Mouse (Mus musculus) mesoderm, embryonic 11.5 days (tissue): ENCODE results near the gene Efna5.

Source experiments
- DNase-seq: peaks from one replicate; pipeline ENCODE4 v3.0.0-alpha.2; 2012; ENCODE audit warnings: low read depth, low spot score

Gene Efna5

GRCm38 (mm10) chr17:62853741-62854140 is 27.4 kb downstream of the Efna5 start:
- no peak for DNase-seq

DNA sequence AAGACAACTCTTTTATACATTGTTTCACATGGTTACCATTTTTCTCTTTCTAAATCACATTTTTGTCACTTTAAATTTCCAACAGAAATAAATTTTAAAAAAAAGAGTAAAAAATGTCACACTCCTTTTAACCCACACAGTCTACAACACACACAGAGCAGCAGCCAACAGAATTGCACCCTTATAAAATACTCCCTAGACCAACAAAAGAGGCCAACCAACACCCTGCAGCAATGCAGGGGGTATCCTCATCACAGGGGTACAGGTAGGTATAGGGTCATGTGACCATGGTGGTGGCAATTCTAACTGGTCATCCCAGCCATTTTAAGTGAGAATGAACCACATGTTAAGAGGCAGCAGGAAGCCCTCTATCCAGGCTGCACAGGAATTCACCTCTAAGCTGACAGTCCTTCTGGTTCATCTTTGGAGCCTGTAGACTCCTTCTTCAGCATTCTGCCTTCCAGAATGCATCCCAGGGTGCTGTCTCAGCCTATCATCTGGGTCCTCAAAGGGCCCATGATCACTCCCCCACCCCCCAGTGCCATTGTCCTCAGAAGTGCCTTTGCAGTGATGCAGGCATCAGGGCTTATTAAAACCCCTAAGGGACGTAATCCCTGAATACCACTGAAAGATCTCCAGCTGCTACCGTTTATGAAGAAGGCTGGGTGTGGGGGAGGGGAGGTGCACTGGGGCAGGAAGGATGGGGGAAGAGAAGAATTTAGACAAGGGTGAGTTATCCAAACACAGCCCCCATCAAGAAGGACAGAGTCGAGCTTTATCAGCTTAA is 28.1 kb downstream of the Efna5 start:
- peak; percentile 72 for DNase-seq

GRCm38 (mm10) chr17:62851268-62851667 is 29.8 kb downstream of the Efna5 start:
- peak; percentile 39 for DNase-seq

- DNase-seq = no peak
Observed at GRCm38 (mm10) chr17:62850603-62851002, 30.5 kb downstream of the Efna5 start.

- no peak for DNase-seq
Observed at GRCm38 (mm10) chr17:62849676-62850075, 31.4 kb downstream of the Efna5 start.

DNA sequence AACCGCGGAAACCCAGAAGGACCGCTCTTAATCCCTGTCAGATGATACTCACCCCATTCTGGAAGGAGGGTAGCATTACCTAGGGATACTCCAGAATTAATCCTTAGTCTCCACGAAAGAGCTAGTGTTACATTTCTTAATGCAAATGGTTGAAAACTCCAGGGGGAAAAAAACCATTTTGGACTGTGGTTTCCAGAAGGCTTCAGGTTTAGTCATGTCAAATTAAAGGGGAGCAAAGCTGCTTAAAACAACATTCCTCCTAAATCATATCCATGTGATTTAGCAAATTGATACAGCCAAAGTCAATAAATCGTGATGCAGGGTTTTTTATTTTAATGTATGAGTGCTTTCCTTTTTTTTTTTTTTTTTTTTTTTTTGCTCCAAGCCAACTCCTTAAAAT is 35.5 kb downstream of the Efna5 start:
- DNase-seq = no peak

- DNase-seq = no peak
Observed at GRCm38 (mm10) chr17:62844329-62844728, 36.8 kb downstream of the Efna5 start.

- DNase-seq = no peak
Observed at GRCm38 (mm10) chr17:62837336-62837735, 43.8 kb downstream of the Efna5 start.

GRCm38 (mm10) chr17:62836598-62837106 is 44.5 kb downstream of the Efna5 start:
- DNase-seq = no peak

GRCm38 (mm10) chr17:62832550-62833127 is 48.5 kb downstream of the Efna5 start:
- DNase-seq = no peak

DNA sequence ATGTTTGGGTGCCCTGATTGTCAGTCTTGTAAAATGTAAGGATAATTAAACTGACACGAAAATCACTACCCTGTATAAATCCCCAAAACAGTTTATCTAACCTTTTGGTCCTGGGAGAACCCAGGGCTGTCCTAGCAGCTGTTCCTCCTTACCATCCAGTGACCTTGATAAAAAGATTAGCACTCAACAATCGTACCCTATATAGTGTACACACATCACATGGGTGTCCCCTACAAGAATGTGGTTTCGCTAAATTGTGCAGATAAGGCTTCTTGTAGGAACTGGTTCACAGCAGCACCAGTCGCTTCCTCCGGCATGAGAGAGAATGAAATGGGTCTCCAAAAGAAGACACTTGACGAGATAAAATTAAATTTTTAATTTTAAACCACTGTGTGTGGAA is 53.6 kb downstream of the Efna5 start:
- DNase-seq = no peak

DNA sequence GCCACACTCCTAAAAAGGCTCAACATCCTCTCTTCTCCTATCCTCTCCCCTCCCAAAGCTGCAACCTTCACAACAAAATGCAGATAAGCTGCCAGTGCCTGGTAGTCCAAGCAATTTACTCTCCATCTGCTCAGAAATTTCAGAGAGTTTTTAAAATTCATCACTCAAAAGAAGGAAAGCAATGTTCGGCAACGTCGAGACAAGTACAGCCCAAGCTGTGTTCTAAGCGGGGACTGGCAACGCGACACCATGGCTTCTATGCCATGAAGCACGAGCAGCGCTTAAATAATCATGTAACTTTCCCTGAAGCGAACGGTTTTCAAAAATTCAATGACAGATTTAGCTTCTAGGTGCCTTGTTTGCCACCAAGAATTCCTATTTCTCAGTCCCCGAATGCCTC is 59.9 kb downstream of the Efna5 start:
- no peak for DNase-seq

DNA sequence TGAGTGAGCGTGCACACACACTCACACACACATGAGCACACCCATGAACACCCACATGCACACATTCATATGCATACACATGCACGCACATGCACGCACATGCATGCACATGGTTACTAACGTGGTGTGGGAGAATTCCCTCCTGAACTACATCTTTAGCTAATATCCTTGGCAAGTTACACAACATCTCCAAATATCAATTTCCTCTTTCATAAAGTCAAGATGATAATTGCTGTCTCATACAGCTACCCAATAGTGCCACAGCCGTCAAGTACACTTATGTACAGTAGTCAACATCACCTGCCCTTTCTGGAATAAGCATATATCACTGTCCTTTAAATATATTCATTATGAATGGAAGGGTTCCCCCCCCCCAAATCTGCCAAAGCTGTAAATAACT is 61.2 kb downstream of the Efna5 start:
- DNase-seq = no peak

- DNase-seq = peak; percentile 62
Observed at GRCm38 (mm10) chr17:62818821-62819220, 62.3 kb downstream of the Efna5 start.

- DNase-seq = no peak
Observed at GRCm38 (mm10) chr17:62818337-62818736, 62.8 kb downstream of the Efna5 start.

GRCm38 (mm10) chr17:62816879-62817278 is 64.2 kb downstream of the Efna5 start:
- DNase-seq = no peak

DNA sequence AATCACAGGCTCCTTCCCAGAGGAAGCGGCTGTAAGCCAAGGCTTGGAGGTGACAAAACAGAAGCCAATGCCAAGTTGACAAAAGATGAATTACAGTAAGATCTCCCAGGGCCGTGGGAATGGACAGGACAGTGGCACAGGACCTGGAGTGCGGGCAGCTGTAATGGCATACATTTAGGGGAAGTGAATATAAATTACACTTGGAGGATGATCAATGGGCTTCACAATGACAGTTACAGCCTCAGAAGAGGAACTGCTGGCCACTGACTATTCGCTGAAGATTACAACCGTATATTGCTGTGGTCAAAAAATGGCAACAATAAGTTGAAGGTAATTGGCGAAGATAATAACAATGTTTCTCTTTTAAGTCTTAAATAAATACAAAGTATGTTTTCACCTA is 67.7 kb downstream of the Efna5 start:
- no peak for DNase-seq

GRCm38 (mm10) chr17:62807891-62808290 is 73.2 kb downstream of the Efna5 start:
- DNase-seq = no peak

DNA sequence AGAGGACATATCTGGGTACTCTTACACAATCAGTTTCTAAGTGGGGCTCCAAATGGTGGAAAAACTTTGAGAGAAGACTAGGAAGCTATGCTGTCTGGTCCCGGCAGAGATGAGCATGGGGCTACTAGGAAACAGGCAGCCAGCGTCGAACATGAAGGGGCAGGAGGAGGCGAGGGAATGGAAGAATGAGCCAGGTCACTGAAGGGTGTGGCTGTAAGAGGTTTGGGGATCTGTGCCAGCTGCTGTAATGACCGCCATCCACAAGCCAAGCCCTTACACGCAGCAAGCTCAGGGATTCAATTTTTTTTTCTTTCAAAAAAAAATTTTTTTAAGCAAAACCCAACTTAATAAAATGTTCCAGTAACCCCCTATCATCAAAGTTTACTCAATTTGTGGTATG is 74.5 kb downstream of the Efna5 start:
- no peak for DNase-seq

- DNase-seq = no peak
Observed at GRCm38 (mm10) chr17:62802748-62803147, 78.4 kb downstream of the Efna5 start.

GRCm38 (mm10) chr17:62797272-62797671 is 83.8 kb downstream of the Efna5 start:
- DNase-seq = no peak

GRCm38 (mm10) chr17:62789291-62790290 is 91.5 kb downstream of the Efna5 start:
- no peak for DNase-seq
